Mouse (Mus musculus): ENCODE measurements around the gene Ubd.
"Not testable (repeated sequence)": the region's sequence is repeated elsewhere in the genome, so short reads cannot be mapped to it uniquely, and the experiment has no call there.

Gene Ubd

DNA sequence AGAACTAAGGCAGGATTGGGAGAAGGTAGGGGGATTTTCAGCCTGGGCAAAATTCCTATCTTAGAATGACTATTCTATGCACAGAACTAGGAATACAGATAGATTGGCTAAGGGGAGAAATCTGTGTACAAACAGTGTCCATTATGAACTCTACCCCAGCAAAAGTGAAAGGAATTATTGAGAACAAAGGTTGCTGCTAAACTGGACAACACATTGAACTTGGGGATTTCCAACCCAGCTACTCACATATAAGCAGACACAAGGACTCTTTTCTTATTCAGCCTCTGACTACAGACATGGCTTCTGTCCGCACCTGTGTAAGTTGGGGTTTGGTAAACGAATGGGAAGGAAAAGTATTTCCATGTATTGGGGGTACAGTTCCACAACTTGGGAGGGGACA, at the start of gene Ubd:
Gene Ubd, plus strand, starts transcription at position 237 of the 400 bp plus-strand sequence.
- DNase-seq (ENCODE audit: low spot score) = no peak

DNA sequence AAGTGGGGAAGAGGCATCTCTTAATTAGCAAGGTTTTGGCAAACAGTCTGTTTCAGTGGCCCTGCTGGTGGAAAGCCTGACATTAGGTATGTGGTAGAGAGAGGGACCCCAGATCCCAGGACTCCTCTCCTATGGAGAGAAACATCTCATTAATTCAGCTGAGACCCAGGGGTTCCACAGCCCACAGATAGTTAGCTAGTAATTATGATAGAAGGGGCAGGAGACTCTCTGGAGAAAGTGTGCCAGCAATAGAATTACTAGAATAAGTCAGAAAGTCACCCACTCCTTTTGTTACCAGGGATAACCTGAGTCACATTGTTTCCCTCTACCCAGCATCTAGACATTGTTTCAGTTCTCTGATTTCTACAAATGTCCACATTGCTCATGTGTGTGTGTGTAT, 32.3 kb upstream of the Ubd start, which contains the start of gene Olfr93:
Gene Olfr93, minus strand, starts transcription at position 101 of the 400 bp plus-strand sequence.
- DNase-seq (ENCODE audit: low spot score) = no peak

DNA sequence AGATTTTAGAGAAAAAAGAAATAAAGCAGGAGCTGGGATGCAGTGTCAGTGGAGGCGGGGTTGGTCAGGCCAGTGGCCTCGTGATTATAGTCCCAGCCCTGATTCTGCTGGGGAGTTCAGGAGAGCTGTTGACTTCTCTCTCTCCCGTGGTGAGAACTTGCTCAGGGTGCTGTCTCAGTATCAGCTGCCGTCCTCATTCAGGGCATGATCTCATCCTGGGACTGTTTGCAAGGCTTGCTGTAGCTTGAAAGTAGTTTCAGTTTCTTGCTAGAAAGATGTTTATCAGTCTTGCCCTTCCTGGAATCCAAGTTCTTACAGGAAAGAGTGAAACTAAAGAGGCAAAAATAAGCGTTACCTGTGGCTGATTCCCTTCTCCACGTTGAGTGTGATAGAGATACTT, 8.2 kb upstream of the Ubd start:
- no peak for DNase-seq (ENCODE audit: low spot score)

DNA sequence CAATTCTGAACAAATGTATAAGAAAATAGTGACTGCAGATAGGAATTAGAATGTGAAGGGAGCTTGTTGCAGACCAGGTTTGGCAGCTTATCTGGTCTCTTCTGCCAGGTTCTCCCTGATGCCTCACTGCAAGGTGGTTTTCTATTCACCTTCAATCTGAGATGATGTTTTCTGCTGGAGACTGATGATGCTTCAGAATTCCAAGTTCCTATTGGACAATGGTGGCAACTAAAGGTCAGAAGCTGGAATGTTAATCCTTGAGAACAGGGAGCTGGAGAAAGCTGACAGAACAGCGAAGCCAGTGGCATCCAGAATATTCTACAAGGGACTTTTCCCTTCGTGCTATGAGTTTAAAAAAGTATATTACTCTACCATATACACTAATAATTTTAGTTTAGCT, 3.0 kb upstream of the Ubd start:
- DNase-seq (ENCODE audit: low spot score) = no peak

DNA sequence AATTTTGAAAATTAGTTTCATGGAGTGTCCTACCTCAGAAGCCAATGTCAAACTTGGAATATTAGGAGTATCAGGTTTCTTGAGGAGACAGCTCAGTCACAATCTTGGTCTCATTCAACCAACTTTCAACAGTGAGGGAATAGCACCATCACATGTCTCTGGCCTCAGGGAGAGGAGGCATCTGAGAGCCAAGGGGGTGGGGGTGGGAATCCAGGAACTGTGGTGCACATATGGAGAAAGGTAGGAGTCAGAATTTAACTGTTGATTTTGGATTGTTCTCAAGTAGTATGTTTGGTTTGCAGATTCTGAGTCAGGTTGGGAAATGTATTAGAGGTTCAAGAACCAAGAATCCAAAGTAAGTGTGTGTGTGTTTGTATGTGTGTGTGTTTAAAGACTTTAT, 660 bp upstream of the Ubd start:
- DNase-seq (ENCODE audit: low spot score) = no peak

DNA sequence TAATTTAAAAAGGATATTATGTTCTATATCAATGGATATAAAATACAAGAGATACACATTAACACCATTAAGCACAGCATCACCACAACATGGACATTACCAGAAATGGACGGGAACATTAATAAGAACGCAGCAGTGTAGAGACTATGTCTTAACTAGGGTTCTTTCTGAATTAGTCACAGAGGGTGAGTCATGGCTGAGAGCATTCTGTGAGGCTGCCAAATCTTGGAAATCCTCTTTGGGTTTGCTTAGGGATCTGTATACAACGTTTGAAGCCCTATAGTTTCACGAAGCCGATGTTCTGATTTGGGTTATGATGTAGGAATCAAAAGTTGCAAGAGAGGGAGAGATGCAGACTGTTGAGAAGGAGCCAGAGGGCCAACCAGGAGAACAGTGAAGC, 1.1 kb downstream of the Ubd start:
- no peak for DNase-seq (ENCODE audit: low spot score)

DNA sequence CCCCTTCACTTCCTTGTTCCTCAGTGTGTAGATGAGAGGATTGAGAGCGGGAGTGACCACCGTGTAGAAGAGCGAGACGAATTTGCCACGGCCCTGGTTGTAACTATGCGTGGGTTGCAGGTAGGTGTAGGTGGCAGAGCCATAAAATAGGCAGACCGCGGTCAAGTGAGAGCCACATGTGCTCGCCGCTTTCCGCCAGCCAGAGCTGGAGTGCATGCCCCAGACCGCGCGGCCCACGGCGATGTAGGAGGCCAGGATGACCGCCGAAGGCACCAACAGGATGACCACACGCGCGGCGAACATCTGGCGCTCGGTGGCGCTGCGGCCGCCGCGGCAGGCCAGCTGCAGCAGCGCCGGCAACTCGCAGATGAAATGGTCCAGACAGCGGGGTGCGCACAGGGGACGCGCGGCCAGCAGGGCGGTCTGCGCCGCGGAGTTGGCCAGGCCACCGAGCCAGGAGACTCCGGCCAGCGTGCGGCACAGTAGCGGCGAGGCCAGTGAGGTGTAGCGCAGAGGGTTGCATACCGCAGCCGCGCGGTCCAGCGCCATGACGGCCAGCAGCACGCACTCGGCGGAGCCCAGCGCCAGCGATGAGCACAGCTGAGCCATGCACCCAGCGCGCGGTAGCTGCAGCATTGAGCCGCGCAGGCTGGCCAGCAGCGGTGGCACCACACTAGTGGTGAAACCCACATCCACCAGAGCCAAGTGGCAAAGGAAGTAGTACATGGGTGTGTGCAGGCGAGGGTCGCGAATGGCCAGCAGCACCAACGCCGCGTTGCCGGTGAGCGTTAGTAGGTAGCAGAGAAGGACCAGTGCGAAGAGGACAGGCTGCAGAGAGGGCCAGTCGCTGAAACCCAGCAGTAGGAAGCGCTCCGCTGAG, 3.4 kb downstream of the Ubd start:
- DNase-seq (ENCODE audit: low spot score) = no peak

DNA sequence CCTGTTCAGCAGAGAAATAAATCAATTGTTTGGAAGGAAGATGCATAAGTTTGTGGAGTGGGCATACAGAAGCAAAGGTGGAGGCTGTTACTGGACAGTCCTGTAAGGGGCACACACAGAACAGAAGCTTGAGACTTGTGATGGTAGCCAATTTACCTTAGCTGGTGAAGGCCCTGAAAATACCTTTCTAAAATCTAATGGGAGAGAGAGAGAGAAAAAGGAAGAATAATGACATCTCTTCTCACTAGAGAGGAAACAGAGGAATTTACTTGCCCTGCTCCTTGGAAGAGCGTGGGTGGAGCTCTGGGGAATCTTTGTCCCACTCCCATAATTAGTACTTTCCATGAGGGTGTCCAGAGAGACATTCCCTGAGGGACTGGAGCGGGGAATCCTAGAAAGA, 7.2 kb downstream of the Ubd start, which contains the start of gene Olfr94:
Gene Olfr94, minus strand, starts transcription at position 101 of the 400 bp plus-strand sequence.
- DNase-seq (ENCODE audit: low spot score) = no peak

DNA sequence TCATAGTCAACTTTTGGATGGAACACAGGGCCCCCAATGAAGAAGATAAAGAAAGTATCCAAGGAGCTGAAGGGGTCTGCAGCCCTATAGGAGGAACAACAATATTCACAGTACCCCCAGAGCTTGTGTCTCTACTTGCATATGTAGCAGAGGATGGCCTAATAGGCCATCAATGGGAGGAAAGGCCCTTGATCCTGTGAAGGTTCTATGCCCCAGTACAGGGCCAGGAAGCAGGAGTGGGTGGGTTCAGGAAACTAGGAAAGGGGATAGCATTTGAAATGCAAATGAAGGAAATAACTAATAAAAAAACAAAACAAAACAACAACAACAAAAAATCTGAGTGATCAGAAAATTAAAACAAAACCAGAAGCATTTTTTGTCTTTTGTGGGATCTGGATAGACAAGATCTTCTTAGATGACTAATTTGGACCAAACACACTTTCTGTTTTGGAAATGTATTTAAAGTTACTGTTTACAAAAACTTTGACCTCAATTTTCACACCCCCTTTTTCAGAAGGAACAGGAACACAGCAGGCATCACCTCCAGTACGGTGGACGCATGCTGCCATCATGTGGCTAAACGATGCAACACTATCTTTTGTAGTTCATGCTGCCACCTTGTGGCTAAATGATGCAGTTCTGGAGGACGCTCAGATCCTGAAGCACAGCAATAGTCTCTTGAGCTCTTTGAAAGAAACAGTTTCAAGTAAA, 9.7 kb downstream of the Ubd start:
- peak; percentile 84 for DNase-seq (ENCODE audit: low spot score)

DNA sequence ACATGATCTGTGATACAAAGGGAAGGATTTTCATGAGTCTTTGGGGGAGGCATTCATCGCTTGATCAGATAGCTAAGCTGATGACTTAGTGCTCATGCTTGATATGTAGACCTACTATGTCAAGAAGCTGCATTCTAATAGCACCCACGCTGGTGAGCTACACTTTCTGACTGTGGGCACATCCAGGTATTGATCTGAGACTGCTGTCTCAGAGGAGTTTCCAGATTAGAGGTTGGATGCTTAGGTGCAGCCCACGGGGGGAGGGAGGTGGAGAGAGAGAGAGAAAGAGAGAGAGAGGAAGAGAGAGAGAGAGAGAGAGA, 10.2 kb downstream of the Ubd start:
- no peak for DNase-seq (ENCODE audit: low spot score)

DNA sequence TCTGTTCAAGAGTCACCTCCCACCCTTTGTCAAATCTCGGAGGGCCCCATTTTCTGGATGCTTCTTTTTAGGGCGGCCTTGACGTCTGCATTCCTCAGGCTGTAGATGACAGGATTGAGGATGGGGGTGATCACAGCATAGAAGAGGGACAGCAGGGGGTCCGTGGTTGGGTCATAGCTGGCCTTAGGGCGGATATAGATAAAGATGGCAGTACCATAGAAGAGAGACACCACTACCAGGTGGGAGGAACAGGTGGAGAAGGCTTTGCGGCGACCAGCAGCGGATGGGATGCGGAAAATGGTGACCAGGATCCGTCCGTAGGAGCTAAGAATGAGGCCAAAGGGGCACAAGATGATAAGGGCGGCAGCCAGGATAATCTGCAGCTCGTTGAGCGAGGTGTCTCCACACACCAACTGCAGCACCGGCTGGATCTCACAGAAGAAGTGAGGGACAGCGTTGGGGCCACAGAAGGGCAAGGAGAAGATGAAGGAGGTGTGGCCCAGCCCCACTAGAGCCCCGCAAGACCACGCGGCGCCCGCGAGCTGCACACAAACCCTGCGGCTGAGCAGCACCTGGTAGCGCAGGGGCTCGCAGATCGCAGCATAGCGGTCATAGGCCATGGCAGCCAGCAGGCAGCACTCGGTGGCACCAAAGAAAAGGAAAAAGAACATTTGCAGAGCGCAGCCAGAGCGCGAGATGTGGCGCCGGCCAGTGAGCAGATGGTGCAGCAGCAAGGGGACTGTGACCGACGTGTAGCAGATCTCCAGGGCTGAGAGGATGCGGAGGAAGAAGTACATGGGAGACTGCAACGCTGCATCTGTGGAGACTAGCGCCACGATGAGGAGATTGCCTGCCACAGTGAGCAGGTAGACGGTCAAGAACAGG, 17.4 kb downstream of the Ubd start:
- no peak for DNase-seq (ENCODE audit: low spot score)

DNA sequence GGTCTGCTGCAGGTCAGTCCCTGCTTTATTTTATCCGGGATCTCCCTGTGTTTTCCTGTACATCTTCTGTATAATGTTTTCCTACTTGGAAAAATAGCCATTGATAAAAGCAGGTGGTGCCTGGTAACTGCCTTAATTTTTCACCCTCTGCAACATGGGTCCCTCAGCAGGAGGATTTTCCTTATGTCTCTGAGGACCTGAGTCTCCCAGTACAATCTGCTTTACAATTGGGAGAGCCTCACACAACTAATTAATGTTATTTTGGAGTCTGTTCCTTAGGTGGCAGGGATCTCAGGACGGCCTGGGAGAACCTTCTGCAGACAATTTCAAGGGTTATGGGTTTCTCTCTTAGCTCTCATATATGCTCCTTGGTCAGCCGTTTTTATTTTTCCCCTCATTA, 19.3 kb downstream of the Ubd start, which contains the start of gene Olfr95:
Gene Olfr95, minus strand, starts transcription at position 101 of the 400 bp plus-strand sequence.
- no peak for DNase-seq (ENCODE audit: low spot score)

DNA sequence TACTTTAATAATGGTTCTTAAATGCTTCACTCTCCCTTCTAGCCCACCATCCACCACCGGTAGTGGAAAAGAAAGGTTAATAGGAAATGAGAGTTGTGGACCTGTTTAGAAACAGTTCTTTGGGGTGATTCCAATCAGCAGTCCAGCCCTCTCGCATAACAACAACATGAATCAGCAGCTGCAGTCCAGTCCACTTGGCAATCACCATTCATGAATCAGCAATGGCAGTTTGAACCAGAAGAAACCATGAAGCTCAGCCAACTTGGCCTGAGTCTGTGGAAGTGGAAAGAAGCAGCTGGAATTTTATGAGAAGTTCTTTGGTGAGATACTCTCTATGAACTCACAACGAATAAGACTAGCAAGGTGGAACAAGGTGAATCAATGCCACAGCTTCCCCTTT, 24.8 kb downstream of the Ubd start:
- no peak for DNase-seq (ENCODE audit: low spot score)

DNA sequence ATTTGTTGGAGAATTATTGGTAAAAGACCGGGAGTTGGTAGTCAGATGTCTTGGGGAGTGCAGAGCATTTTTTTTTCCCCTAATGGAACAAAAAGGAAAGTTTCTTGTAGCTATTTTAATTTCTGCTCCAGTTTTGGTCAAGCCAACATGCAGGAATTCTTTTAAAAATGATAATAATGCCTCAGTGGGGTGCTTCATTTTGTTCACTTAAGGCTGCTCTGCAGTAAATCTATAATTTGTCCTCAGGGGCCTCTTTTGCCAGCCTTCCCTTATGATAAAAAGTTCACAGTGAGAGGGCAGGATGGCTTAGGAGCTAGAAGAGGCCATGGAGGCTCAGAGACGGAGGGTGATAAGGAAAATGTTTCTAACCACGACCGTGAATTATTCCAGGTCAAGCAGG, 26.2 kb downstream of the Ubd start, which contains the start of gene Olfr96:
Gene Olfr96, plus strand, starts transcription at position 301 of the 400 bp plus-strand sequence.
- DNase-seq (ENCODE audit: low spot score) = no peak

DNA sequence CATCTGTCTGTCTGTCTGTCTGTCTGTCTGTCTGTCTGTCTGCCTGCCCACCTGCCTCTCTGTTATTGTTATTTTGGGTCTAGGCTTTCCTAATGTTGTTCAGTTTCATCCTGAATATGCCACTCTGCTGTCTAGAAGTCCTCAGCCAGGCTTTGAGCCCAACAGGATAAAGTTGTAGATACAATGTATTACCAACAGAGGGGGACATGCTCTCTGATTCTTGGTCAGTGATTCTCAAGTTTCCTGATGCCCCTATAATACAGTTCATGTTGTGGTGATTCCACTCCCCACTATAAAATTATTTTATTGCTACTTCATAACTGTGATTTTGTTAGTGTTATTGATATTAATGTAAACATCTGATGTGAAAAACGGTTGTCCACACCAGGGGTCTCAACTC, 28.2 kb downstream of the Ubd start:
- DNase-seq (ENCODE audit: low spot score) = no peak

DNA sequence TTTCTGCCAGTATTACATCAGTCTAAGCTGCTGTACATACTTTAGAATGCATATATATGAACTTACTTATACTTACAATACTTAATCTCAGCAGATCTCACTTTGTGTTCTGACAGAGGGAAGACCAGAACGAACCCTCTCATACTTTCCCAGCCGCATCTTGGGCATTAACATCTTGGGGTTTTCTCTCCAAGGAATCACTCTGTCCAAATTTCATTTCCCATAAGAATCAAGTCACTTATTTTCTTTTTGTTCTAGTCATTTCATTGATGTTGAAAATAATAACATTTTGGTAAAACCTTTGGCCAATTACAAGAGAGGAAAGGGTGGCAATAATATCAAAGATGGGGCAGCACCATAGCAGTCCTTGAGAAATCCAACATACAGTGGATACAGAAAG, 43.5 kb downstream of the Ubd start, which contains the start of gene Olfr97:
Gene Olfr97, minus strand, starts transcription at position 101 of the 400 bp plus-strand sequence.
- DNase-seq (ENCODE audit: low spot score) = not testable (repeated sequence)

DNA sequence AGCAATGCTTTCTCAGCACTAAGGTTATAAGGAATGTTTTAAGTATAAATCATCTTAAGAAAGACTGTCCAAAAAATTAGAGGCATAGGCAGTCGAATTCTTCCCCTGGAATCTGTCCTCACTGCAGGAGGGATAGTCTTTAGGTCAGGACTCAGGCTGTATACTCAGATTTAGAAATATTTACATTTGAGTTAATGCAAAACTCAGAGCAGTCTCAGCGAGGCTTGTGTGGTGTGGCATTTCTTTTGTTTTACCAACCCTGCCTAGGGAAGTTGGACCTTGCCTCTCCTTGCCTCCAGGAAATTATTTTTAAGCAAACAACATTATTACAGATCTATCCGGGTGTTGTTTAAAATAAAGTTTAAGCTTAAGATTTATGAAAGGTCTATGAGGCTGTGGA, 48.5 kb downstream of the Ubd start:
- DNase-seq (ENCODE audit: low spot score) = no peak
